Mouse (Mus musculus) left cerebral cortex, postnatal 4 days (tissue): ENCODE measurements at regions not wholly inside any gene's neighbourhood (a gene's known extent, or its start where the extent isn't known, plus 50 kb on each side); places are given as distances from the start of the nearest gene placed in this dataset.
"Not testable (repeated sequence)": the region's sequence is repeated elsewhere in the genome, so short reads cannot be mapped to it uniquely, and the experiment has no call there.

ENCODE experiments used
- DNase-seq: peaks from one replicate; pipeline ENCODE4 v3.0.0-alpha.2; 2022
- intact Hi-C: fragments of 180-260 bp; cut with DNase I; formaldehyde crosslinking; loops from one replicate; pipeline ENCODE4 v1.15.1; 2025

- no peak for DNase-seq
- intact Hi-C loops: no loop called here
Measured at GRCm38 (mm10) chr11:94882687-94883383, 53.2 kb upstream of the Col1a1 start.

DNA sequence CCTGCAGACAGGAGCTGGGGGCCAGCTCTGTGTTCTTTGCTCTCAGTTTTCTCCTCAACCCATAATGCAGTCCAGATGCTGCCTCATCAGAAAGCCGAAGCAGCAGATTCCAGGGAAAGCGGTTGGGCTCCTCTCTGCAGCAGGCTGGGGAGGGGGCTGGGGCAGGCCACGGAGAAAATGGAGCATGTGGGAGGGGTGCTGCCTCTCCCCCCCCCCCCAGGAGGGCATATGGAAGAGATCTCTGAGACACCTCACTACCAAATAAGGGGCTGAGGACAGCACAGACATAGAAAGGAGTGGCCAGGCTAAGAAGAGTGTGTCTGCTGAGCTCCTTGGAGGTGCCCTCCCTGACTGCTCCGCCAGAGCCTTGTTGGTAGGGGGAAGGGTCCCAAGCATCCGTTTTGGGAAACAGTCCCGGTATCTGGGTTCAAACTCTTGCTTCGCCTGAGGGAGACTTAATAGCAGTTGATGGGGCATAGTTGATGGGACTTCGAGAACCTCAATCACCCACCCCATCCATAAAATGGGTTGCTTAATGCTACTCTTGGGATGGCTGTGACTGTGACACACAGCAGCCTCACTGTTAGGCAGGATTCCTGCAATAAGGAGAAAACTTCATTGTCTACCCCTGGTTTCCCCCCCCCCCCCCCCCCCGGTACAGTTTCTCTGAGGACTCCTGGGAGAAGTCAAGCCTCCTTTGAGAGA, 53.9 kb upstream of the Col1a1 start:
- no peak for DNase-seq
- intact Hi-C loops: no loop called here

GRCm38 (mm10) chr11:94880896-94881840, 54.9 kb upstream of the Col1a1 start:
- no peak for DNase-seq
- intact Hi-C loops: no loop called here

DNA sequence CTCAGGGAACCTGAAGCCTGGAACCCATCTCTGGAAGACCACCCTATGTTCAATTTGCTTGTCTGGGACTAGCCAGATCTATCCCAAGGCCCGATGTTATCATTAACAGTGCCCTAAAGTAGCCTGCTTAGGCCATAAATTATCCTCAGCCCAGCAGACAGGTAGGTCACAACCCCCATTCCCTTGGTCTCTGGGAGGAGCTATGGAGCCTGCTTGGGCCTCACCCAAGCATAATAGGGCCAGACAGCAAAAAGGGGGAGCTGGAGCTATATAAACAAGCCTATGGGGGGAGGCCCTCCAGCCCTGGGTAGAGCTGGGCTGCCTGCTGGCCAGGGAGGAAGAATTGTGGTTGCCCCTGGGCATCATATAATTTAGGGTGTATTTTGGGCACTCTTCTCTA, 59.3 kb upstream of the Col1a1 start:
- intact Hi-C loops: no loop called here
- no peak for DNase-seq

DNA sequence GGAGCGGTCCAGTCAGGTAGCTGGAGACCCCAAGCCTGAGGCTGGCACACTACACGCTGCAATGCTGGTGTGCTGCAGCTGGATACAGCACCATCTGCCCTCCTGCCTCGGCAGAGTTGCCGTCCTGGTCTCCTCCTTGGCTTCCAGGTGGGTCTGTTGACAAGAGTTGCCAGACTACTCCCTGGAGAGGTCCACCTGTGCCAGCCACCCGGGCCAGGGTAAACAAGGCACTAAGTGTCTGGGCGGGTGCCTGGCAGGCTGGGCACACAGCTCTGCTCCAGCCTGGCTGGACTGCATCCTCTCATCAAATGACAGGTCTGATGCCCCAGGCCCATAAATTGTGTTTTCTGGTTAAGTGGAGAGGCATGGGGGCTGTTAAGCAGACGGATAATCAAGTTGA, 61.0 kb upstream of the Col1a1 start:
- intact Hi-C loops: no loop called here
- no peak for DNase-seq

GRCm38 (mm10) chr11:94874155-94874561, 61.9 kb upstream of the Col1a1 start:
- intact Hi-C loops: no loop called here
- no peak for DNase-seq

GRCm38 (mm10) chr11:94873693-94874092, 62.3 kb upstream of the Col1a1 start:
- intact Hi-C loops: no loop called here
- DNase-seq: no peak

- DNase-seq: peak; percentile 47
- intact Hi-C loops: no loop called here
Measured at GRCm38 (mm10) chr11:94872921-94873320, 63.1 kb upstream of the Col1a1 start.

DNA sequence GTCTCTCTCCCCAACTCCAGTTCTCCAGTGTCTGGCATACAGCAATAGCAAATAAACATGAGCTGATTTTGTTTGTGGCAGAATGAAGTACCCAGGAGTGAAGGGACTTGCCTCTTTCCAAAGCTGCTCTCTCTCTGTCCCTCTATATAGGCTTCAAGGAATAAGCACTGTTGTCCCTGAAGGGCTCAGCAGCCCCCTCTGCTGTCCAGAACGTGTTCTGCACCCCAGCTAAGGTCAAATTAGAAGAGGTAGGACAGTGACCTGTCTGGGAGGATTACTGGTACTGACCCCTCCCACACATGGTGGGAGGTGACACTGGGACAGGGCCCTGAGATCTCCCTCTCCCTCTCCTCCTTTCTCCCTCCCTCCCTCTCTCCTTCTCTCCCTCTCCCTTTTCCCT, 65.7 kb upstream of the Col1a1 start:
- peak; percentile 51 for DNase-seq
- intact Hi-C loops: no loop called here

DNA sequence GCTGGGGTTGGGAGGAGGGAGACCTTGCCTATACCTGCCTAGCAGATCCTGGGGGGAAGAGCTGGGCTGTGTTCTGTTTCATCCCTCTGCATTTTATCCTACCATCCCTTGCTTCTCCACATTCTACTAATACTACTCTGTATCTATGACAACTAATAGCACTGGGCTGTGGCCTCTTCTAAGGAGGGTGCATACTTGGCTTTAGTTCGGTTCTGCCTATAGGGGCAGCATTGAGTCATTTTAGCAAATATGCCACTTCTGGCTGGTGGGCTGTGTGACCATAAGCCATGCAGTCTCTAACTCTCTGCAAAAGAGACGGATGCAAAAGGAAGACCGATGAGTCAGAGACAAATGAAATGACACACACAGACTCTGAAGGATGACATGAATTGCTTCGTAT, 66.2 kb upstream of the Col1a1 start:
- peak; percentile 38 for DNase-seq
- intact Hi-C loops: not testable (repeated sequence)

DNA sequence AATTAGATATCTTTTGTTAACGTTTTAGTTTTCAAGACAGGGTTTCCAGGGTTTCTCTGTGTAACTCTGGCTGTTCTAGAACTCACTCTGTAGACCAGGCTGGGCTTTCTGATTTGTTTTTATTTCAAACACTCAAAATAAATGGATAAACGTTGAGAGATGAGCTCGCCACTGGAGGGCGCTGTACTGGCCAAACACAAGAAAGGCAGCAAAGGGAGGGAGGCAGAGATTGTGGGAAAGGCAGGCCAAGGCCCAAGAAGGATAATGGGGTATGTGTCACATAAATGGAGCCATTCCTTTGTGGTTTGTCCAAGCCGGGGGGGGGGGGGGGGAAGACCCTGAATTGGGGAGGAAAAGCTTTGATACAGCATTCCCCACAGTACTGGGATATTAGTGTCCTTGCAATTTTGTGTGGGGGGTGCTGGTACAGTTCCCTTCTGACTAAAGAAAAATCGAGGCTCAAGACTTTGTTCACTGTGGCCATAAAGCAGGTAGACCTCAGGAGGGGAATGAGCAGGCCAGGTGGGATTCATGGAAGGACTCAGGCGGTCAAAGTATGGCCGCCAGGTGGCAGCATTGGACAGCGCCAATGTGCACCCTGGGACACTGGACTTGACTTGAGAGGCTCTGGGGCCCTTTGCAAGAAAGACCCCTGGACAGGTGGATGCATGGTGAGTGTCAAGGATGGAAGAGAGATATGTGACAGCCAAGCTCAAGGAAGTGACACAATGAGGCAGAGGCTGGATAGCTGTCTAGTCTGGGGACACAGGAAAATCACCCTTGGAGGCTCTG, 69.7 kb upstream of the Col1a1 start:
- peak; percentile 82 for DNase-seq
- intact Hi-C loops: loop anchor here (2.0 kb wide), 1 partner anchor 70 kb away; the partner anchor contains the start of gene Col1a1

DNA sequence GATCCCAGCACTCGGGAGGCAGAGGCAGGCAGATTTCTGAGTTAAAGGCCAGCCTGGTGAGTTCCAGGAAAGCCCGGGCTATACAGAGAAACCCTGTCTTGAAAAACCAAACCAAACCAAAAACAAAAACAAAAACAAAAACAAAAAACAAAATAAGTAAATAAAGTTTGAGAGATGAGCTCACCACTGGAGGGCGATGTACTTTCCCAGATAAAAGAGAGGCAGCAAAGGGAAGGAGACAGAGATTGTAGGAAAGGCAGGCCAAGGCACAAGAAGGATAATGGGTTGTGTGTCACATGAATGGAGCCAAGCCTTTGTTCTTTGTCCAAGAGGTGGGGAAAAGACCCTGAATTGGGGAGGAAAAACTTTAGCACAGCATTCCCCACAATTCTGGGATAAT, 67.6 kb upstream of the Tmem92 start:
- intact Hi-C loops: no loop called here

GRCm38 (mm10) chr11:94839133-94839532, 56.6 kb upstream of the Tmem92 start:
- no peak for DNase-seq
- intact Hi-C loops: no loop called here

More for the DNA sequence above, 67.6 kb upstream of the Tmem92 start:
- no peak for DNase-seq

GRCm38 (mm10) chr11:94838140-94838539, 55.6 kb upstream of the Tmem92 start:
- intact Hi-C loops: no loop called here
- DNase-seq: no peak

DNA sequence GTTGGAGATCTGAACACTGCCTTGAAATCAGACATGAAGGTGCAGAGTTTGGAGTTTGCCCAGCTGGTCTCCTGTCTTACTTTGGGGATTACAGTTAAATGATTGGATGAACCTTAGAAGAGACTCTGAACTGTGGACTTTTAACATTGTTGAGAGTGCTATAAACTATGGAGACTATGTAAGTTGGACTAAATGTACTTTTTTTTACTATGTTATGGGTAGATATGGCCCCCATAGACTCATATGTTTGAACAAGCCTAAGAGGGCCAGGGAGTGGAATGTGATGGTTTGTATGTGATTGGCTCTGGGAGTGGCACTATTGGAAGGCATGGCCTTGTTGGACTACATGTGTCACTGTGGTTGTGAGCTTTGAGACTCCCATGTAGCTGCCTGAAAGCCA, 53.8 kb upstream of the Tmem92 start:
- intact Hi-C loops: no loop called here

DNA sequence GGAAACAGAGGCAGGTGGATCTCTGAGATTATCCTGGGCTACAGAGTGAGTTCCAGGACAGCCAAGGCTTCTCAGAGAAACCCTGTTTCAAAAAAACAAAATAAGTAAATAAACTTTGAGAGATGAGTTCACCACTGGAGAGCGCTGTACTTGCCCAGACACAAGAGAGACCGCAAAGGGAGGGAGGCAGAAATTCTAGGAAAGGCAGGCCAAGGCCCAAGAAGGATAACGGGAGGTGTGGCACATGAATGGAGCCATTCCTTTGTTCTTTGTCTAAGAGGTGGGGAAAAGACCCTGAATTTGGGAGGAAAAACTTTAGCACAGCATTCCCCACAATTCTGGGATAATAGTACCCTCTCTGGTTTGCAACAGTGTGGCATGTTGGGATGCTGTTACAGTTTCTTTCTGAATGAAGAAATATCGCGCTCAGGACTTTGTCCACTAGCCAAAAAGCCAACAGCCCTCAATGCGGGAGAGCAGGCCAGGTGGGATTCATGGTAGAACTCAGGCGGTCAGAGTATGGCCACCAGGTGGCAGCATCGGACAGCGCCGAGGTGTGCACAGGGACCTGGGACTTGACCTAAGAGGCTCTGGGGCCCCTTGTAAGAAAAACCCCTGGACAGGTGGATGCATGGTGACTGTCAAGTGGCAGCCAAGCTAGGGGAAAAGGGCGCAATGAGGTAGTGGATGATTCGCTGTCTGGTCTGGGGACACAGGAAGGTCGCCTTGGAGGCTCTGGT, 49.9 kb upstream of the Tmem92 start:
- intact Hi-C loops: no loop called here
- DNase-seq: peak; percentile 66

More for the DNA sequence above, 53.8 kb upstream of the Tmem92 start:
- no peak for DNase-seq
